Mouse (Mus musculus): ENCODE results near the gene Phactr2.

DNA sequence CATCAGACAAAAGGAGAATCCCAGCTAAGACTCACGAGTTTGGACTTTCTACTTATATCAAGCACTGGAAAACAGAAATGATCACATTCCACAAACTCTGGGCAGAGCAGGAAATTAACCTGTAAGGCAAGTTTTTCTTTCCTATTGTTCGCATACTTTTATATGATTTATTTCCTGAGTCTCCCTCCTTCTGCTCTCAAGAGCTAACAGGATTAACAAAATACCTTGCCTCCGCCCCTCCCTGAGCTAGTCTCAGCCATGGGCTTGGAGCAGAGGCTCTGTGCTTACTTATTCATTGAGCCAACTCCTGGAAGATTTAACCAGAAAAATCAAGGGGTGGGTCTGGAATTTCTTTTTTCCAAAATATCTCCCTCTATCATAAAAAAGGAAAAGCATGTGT is 145.6 kb downstream of the Phactr2 start:
- TF ChIP-seq CTCF (IDR thresholded peaks at IDR 0.05), result no peak
- no peak for TF ChIP-seq EP300 (IDR thresholded peaks at IDR 0.05)

All from lung, postnatal 0 days (tissue).